Mouse (Mus musculus) ovary, postnatal 14 days (tissue): ENCODE data around the gene Ccdc120.

Source experiments
- DNase-seq: peaks from one replicate; pipeline ENCODE4 v3.0.0; 2022; ENCODE audit warnings: low spot score

The Ccdc120 gene

DNA sequence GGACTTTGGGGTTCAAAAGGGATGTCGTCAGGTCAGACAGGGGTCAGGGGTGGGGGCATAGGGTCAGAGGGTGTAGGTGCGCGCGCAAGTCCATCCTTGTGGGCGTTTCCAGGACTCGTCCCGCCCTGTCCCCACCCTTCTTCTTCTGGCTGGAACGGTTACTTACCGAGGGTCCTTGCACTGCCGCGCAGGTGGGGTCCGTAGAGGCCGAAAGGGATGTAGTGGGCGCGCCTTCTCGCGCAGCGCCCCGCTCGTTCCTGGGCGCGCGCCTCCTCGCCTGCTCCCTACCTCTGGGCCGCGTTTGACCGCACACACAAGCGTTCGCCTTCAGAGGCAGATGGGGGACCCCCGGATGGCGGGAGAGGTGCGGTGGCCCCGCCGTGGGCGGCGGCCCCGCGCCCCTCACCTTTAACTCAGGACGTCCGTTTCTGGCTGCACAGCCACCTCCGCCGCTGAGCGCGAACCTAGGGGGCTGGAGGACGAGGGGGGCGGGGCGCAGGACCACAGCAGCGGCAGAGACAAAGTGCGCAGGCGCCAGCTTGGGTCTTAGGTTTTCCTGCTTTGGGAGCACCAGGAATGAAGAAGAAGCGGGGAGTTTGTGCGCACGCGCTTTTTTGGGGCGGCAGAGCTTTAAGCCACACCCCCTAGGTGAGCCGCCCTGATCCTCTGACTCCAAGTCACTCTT lies at the start of gene Ccdc120:
Gene Ccdc120 (minus strand): TSS at position 474 of the 685 bp plus-strand sequence.
- peak; percentile 52 for DNase-seq

DNA sequence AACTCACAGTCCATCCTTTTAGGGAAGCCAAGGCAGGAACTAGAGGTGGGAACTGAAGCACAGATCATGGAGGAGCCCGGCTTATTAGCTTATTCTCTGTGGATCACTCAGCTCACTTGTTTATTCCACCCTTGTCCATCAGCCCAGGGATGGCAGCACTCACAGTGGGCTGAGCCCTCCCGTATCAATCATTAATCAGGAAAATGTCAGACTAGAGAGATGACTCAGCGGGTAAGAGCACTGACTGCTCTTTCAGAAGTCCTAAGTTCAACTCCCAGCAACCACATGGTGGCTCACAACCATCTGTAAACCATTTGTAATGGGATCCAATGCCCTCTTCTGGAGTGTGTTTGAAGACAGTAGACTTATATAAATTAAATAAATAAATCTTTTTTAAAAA lies 46.6 kb upstream of the Ccdc120 start:
- DNase-seq: no peak

DNA sequence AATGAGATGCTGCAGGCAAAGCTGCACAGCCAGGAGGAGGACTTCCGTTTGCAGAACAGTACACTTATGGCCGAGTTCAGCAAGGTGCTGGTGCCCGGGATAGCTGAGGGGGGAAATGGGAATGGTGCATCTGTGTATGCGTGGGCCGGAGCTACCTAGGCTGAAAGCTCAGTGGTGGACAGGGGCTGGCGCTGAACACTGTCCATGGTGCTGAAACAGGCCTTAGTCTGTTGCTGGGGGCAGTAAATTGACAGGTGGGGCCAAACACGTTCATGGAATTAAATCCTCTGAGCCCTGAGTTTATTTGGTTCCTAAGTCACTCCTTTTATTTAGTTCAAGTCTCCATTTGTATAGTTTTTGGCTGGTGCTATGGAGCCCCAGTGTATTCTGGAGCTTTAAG lies 44.3 kb upstream of the Ccdc120 start:
- peak; percentile 27 for DNase-seq

DNA sequence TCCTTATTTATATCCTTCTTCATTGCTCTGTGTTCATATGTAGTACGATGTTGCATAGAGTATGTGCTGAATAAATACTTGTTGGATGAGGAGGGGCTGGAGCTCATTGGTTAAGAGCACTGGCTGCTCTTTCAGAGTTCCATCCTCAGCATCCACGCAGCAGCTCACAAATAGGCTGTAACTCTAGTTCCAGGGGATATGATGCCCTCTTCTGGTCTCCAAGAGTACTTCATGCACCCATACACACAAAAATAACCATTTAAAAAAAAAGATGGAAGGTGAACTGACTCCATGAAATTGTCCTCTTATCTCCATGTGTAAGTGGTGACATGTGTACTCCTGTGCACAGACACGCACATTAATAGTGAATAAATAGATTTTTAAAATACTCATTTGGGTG lies 42.7 kb upstream of the Ccdc120 start:
- no peak for DNase-seq

DNA sequence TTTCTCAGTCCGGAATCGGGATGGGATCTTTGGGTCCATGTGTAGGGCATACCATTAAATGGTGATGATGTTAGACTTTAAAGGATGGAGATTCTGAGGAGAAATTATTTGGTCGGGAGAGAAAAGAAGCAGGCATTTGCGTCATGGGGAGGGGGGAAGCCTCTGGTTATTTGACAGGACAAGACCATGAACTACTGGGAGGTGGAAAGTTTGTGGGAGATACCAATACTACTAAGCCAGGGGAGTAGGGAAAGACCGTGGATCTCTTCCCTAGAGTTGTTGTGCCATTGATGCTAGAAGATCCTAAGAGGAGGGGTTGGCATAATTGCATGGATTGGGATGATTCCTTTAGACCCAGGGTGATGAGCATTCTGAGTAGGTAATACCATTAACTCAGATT lies 39.6 kb upstream of the Ccdc120 start:
- no peak for DNase-seq

DNA sequence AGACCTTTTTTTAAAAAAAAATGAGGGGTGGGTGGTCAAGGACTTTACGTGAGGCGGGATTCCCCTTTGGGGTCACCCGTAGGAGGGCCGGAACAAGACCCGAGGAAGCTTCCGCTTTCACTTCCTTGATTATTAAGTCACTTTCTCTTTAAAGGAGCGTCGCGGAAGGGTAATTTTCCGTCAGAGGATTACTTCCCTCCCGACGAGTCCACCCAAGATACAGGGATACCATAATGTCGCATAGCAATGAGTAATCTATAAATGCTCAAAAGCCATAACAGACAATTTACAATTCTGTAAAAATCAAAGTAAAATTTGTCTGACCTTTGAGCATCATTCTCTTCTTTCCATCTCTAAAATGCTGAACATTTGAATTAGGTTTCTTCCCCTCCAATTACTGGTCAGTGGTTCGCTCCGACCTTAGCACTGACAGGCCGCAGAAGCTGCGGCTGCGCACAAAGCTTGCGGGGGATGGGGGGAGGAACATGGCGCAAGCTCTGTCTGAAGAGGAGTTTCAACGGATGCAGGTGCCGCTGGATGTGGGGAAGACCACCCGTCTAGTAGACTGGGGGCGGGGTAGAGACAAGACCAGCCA lies 38.9 kb upstream of the Ccdc120 start, which contains the start of gene Gripap1:
Gene Gripap1 (plus strand): TSS at position 224 of the 595 bp plus-strand sequence.
- DNase-seq: peak; percentile 41

DNA sequence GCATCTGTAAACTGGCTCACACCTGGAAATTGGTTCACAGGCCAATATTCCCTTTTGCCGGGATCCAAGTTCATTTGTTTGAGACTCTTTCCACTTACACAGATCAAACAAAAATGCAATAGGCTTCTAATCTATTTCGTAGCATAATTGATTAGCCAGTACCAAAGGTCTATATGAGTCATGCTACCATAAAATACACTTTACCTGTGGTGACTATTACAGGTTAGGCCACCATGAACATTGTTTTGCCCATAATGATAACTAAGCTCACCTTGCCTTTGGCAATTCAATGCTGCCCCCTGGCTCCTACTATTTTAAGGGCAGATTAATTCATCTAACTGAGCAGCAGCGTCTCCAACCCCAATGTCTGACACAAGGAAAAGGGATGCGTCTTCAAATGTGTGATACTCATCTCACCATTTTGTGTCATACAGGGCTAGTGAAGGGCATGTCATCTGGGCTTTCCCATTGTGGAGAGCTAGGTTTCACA lies 31.9 kb upstream of the Ccdc120 start:
- no peak for DNase-seq

DNA sequence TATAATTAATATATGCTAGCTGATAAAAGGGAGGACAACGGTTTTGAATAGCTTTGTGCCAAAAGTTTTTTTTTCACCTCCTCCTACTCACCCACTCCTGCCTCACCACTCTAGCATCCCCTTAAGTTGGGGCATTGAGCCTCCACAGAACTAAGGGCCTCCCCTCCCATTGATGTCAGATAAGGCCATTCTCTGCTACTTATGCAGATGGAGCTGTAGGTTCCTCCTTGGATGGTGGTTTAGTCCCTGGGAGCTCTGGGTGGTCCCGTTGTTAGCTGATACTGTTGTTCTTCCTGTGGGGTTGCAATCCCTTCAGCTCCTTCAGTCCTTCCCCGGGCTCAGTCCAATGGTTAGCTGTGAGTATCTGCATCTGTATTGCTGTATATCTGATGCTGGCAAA lies 28.6 kb upstream of the Ccdc120 start:
- no peak for DNase-seq

DNA sequence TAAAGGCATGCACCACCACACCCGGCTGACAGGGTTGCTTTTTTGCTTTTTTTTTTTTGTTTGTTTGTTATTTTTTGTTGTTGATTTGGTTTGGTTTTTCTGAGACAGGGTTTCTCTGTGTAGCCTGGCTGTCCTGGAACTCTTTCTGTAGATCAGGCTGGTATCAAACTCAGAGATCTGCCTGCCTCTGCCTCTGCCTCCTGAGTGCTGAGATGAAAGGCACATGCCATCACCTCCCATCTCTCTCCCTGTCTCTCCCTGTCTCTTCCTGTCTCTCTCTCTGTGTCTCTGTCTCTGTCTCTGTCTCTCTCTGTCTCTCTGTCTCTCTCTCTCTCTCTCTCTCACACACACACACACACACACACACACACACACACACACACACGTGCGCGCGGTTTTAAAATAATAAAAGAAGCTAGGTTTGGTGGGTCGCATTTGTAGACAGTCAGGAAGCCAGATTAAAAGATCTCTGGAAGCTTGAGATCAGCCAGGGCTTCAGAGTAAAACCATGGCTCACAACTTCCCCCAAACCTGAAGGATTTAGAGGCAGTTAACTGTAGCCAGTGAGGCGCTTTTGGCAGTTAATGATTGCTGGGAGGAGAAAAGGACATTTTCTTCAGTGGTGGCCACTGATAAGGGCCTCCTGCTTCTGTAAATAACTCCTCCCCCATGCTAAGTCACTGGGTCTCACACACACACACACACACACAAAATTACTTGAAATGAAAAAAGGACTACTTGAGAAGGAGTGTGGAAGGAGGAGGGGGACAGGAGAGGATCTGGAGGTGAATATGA lies 27.9 kb upstream of the Ccdc120 start:
- DNase-seq: no peak

DNA sequence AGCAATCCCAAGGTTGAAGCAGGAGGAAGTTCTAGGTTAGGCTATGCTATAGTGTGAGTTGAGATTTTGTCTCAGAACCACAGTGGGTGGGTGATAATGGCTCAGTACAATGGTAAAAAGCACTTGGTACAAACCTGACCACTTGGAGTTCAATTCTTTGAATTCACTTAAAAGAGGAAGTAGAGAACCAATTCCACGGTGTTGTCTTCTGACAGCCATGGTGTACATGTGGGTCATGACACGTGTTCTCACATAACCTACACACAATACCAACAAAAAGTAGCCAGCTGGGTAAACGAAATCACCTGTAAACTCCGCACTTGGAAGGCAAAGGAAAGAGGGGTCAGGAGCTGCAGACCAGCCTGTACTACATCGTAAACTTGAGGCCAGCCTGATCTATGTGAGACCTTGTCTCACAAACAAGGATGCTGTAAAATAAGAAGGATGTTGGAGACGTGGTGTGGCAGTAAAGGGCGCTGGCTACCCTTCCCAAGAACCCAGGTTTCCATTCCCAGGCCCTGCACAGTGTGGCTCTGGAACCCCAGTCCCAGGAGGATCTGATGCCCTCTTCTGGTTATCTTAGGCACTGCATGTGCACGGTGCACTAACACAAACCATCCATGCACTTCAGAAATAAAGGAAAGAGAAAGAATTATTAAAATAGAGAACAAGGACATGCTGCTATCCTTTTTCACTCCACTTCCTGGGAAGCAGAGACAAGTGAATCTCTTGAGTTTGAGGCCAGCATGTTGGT lies 25.8 kb upstream of the Ccdc120 start:
- DNase-seq: peak; percentile 54

DNA sequence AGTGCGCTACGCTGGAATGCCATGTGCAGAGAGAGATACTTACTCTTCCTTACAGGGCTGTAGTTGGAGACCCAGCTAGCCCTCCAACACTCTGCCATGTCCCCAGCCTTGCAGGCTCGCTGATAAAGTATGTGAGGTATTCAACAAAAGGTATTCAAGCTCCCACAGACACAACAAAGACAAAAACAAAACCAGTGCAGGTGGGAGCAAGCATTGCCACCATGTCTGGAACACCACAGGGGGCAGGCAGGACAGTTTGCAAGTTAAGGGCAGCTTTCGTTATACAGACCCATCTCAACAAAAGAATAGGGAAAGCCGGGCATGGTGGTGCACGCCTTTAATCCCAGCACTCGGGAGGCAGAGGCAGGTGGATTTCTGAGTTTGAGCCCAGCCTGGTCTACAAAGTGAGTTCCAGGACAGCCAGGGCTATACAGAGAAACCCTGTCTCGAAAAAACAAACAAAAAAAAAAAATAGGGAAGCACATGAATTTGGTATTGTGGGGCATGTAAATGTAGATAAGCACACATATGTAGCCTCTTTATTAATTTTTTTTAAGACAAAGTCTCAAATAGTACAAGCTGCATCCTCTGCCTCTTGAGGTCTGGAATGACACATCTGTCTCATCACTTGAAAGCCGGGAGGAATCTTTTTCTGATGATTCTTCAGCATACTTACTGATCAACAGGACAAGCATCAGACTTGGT lies 24.9 kb upstream of the Ccdc120 start:
- DNase-seq: no peak

DNA sequence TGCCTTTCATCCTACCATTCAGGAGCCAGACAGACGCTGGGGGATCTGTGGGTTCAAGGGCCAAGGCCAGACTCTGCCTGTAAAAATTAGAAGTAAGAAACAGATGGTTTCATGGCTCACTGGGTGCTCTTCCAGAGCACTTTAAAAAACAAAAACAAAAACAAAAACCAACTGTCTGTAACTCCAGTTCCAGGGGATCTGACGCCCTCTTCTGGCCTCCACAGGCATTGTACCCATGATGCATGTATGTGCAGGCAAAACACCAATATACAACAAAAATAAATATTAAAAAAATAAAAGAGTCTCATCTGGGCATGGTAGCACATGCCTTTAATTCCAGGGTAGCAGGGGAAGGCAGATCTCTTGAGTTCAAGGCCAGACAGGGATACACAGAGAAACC lies 22.1 kb upstream of the Ccdc120 start:
- DNase-seq: no peak

DNA sequence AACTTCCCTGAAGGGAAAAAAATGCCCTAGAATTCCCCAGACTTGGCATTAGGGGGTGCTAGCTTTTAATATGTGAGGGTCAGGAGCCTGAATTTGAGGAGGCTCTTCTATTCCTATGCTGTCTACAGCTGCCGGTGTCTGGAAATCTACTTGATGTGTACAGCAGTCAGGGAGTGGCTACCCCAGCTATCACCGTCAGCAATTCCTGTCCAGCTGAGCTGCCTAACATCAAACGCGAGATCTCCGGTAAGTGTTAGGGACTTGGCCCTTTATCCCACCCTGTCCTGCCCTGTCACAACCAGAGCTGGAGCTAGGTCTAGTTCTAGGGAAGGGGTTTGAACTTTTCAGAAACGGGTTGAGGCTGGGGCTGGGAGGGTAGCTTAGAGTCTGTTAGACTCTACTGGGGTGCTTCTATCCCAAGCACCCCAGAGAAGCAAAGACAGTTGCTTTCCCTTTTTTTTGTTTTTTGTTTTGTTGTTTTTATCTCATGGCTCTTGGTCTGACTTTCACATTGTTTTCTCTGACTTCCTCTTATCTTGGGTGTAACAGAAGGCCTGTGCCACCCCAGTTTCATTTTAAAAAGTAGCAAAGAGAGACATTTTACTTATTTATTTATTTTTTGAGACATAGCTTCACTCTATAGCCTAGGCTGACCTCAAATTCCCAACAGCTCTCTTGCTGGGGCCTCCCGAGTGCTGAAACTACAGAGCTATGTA lies 18.8 kb upstream of the Ccdc120 start:
- DNase-seq: no peak

DNA sequence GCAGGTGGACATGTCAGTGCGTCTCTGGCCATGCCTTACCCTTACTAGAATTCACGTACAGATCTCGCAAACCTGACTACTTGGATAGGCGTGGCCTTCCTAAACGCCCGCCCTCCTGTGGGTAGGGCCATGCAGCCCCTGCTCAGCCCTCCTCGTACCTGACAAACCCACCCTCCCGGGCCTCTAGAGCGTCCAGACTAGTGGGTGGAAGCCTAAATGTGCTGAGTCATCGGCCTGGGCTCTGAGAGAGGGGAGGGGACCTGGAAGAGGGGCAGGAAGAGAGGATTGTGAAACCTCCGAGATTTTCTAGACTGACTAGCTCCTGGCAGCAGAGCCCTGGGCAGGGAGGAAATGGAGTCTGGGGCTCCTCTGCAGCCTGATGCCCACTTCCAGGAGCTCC lies 15.1 kb upstream of the Ccdc120 start:
- no peak for DNase-seq

DNA sequence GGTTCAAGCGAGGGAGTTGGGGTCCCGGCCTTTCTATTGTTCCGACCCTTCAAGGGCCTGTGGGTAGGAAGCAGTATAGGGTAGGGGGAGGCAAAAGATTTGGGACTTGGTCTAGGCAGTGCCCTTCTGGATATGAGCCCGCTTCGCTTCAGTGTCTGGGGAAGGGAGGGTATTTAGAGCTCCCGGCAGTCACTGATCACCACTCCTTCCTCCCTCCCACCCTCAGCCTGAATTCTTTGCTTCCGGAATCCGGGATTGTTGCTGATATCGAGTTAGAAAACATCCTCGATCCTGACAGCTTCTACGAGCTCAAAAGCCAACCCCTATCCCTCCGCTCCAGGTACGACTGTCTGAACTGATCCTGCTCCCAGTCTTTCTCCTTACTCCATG lies 14.6 kb upstream of the Ccdc120 start:
- no peak for DNase-seq

DNA sequence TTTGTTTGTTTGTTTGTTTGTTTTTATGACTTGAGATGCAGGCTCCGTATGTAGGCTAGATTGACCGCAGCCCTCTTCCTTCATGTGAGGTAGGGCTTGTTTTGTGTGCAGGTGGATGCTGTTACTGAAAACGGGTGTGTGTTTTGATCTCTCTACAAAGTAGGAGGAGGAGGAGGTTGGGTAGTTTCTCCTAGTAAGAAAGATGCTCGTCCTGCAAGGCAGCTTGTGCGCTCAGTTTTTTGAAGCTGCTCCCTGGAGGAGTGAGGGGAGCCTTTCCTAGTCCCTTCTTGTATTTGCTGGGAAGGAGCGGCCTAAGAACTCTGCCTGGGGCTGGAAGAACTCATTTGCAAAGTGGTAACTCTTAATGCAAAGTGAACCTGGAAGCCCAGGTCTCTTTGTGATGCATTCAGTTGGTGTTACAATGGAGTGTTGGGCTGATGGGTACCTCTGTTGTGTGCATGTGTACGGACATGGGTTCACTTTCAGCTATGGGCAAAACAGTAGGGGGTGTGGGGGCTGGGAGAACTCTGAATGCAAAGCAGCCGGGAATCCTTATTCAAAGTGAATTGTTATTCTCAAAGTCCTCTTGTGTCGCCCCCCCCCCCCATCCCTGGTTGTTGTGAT lies 14.1 kb upstream of the Ccdc120 start:
- no peak for DNase-seq

DNA sequence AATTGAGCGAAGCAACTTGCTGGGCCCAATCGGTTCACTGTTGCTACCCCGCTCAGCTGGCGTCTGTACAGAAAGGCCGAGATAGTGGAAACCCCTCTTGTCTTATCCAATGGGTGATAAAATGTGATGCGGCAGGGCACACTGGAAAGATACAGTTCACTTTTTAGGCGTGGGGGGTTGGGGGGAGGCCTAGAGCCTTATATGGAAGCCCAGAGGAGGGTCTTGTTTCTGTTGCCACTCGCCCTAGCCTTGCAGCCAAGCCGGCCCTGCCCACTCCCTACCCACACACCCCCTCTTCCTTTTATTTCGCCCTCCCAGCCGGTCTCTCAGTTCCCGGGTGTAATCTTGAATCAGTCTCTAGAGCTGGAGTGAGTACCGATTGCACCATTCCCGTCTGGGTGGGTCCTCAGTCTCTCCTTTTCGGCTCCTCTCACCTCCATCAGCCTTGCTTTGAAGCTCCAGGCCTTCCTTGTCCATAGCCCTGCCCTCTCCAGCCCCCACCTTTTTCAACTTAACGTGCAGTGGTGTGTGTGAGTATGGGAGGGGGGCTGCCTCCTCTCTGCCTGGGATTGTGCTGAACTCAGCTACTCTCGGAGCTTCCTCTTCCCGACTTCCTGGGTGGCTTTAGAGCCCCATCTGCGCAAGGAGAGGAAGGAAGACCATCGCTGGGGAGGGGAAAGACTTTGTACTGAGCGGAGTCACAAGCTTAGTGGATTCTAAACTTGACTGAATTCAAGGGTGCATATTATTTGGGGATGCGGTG lies 13.1 kb upstream of the Ccdc120 start:
- no peak for DNase-seq

DNA sequence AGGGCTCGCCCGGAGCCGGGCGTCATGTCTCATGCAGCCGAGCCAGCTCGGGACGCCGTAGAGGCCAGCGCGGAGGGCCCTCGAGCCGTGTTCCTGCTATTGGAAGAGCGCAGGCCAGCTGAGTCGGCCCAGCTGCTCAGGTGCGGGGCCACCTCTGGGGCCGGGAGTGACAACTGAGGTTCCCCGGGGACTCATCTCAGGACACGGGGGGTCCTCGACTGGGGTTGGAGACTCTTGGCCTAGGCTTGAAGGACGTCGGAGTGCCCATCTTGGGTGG lies 12.2 kb upstream of the Ccdc120 start:
- DNase-seq: no peak

DNA sequence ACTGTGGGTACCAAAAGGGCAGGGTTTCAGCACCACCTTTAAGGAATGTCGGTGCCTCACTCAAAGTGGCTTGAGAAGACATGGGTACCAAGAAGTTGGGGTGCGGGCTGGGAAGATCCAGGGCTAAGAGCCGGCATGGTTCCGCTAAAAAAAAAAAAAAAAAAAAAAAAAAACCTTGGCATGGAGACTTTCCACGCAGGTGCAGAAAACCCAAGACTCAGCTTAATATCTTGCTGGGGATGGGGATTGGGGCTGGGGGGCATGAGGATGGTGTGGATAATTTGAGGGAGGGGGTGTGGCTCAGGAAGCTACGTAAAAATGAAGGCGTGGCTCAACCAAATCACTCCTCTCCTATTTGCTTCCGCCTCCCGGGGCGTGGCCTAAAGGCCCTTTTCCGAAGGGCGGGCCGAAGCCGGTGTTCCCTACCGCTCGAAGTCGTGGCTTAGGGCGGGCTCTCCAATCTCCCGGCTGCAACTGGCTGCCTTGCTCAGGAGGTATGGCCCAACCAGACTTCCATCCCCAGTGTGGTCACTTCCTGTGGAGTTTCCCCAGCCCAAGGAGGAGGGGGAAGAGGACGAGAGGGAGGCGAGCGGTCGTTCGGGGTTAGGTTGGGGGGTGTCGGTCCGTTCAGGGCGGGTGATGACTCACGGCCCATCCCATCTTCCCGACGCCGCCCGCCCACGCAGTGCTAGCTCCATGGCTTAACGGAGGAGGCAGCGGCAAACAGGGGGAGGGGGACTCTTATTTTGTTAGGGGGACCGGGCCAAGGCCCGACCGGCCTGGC lies 11.6 kb upstream of the Ccdc120 start, which contains the start of gene Tfe3:
Gene Tfe3 (plus strand): TSS at position 424 of the 784 bp plus-strand sequence.
- DNase-seq: peak; percentile 74
